Mouse (Mus musculus) urinary bladder, postnatal 4 days (tissue): Measurements from ENCODE around the gene Brpf3.
"Not testable (repeated sequence)": the region's sequence is repeated elsewhere in the genome, so short reads cannot be mapped to it uniquely, and the experiment has no call there.

Source experiments
- DNase-seq, 2 experiments: peaks; one replicate each; pipeline ENCODE4 v3.0.0; 2021 to 2022; ENCODE audit warnings: low spot score in 2 of 2

Brpf3 gene

DNA sequence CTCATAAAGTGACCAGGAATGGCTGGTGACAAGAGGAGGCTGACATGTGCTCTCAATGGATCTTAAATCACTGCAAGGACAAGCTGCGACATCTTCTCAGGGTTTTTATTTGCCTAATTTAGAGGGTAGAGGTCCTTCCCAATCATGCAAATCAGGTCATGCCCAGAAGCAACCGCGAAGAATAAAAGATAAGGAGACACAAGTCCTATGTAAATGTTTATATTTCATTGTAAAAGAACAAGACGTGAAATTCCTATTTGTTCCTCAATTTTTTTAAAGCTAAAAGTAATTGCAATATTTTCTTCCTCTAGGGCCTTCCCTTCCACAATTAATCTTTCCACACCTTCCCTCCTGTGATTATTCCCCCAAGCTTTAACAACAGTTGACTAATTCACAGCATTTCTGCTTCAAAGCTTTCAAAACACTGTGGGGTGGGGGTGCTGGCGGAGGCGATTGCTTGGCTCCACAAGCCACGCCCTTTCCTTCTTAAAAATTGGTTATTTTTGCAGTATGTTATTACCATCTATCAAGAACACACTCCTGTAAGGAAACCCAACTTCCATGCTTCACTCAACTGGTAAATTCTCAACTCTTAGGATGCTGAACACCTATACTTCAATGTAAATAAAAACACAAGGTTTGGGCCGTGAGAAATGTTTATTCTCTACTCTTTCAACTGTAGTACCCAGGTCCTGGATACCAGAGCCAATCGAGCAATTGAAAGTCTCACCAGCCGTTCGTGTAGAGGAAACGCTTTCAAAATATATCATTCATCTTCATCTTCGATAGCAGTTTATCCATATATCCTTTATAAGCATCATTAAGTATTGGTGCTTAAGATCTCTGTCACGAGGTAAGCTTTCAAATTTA, 1.4 kb upstream of the Brpf3 start:
- DNase-seq = no peak

DNA sequence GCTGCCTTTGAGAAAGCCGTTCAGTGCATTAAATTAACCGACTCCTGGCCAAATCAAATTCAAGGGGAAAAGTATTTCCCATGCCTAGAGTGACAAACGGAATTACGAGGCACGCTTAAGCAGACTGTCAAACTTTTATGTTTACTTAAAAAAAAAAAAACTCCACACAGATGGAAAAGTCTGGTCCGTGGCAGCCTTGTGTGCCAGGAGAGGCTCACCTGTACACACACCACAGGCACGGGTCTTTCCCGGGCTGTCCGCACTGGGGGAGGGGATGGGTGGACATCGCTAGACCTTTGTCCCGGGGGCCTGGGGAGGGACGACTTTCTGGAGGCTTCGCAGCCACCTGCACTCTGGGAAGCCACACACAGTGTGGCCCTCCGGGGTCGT, 614 bp upstream of the Brpf3 start:
- no peak for DNase-seq

DNA sequence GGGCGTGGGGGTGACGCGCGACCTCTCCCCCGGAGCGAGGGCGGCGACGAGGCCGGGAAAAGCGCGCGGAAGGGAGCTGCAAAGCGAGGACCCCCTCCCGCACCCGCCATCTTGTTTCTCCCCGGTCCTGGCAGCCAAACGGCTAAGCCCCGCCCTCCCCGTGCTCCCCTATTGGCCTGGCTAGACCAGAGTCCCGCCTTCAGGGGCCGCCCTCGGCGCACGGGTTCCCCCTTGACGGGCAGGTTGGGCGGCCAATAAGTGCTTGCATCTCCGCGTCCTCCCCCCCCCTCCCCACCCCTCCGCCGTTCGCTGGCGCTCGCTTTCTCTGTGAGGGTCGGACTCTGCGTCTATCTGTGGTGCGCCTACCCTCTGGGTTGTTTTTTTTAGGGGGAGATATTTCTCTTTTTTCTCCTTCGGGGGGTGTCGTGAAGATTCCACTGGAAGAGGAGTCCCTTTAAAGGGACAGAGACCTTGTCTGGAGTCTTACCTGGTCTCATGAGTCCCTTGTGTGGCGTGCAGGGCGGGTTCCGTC, 650 bp downstream of the Brpf3 start:
- peak; percentile 98 to 99 for DNase-seq

DNA sequence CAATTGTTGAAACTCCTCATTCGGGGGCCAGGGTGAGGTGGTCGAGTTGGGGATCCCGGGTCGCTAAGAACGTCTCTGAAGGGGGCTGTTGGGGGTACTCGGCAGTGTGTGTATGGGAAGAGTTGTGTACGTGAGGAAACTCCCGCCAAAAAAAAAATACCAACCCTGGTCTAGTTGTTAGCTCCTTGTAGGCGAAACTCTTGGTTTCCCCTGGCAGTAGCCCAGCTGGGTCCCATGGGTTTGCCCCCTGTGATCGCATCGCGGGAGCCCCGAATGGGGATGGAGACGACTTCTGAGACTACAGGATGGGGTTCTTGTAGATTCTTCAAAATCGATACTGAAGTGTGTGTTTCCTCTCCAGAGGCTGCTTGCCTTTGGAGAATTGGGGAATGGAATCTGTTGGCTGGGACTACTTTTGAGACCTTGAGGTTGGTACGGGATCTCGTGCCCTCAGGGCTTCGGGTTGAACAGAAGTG, 1.2 kb downstream of the Brpf3 start:
- no peak for DNase-seq

DNA sequence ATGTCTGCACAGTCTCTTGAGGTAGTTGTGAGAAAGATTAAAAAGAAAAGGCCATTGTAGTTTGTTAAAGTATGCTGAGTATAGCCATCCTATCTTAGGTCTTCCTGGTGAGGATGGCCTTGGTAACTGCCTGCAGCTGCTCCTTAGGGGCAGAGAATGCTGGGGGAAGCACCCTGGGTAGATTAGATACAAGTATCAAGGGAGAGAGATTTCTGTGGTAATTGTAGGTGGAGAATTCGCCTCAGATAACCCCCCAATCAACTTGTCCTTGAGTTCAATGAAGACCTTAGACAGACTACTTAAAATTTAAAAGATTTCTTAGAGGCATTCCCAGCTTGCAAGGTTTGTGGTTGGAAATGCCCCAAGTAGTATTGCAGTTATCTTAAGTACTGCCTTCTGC, 2.4 kb downstream of the Brpf3 start:
- DNase-seq = no peak

DNA sequence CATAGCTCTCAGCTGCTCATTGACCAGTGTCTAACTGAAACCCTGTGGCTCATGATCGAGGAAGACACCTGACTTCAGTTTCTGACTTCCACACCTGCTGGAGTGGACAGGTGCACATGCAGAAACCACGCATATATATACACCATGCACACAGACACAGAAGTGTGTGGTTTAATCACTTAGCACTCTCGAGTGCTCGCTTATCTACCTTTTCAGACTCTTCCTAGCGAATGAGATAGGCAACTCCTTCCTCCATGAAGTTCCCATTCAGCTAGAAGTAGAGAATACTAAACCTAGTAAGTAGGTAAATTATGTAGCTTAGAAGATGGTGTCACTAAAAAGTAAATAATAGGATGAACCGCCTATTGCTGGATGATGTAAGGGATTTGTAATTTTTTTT, 4.1 kb downstream of the Brpf3 start:
- DNase-seq = no peak

DNA sequence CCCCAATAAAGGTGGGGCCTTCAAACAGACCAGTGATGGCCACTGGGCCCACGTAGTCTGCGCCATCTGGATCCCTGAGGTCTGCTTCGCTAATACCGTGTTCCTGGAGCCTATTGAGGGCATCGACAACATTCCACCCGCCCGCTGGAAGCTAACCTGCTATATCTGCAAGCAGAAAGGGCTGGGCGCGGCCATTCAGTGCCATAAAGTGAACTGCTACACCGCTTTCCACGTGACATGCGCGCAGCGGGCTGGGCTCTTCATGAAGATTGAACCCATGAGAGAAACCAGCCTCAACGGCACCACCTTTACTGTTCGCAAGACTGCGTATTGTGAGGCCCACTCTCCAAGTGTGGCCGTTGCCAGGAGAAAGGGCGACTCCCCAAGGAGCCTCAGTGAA, 5.9 kb downstream of the Brpf3 start:
- DNase-seq = no peak

DNA sequence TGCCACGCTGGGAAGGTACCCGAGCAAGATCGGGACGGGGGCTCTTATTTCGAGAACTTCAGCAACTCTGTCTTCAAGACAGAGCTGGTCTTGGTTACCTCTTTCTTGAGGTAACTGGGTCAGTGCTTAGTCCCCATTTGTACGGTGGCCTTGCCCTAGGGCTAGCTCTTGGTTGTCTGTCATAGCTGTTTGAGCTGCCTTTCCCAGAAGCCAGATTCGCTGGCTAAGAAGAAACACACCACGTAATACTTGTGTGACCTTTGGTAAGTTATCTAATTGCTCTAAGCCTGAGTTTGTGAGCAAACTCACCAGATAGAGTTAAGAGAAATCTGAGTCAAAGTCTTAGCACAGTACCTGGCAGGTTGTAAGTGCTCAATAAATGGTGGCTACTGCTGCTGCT, 7.8 kb downstream of the Brpf3 start:
- no peak for DNase-seq

DNA sequence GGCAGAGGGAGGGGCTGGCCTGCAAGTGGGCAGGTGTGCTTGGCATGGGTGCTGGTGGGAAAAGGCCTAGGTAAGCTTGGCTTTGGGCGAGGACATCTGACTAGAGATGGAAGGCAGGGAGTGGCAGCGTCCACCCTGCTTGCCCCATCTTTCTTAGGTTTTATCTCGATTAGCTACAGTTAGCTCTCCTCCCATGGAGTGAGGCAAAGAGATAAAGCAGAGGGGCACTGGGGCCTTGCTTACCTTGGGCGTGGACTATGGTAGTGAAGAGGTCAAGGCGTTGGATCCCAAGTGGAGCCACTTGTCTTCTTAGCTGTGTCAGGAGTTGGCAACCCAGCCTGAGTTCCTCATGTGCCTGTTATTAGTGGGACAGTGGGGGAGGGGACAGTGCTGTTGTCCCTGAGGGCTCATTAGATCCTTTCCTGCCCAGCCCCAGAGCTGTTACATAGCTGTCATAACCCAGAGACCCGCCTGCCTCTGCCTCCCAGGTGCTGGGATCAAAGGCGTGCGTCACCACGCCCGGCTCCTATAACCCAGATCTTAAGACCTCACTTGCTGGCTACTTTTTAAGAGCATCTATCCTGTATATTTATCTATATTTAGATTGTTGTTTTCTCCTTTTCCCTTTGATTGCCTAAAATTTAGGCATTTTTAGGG, 8.4 kb downstream of the Brpf3 start:
- no peak for DNase-seq

DNA sequence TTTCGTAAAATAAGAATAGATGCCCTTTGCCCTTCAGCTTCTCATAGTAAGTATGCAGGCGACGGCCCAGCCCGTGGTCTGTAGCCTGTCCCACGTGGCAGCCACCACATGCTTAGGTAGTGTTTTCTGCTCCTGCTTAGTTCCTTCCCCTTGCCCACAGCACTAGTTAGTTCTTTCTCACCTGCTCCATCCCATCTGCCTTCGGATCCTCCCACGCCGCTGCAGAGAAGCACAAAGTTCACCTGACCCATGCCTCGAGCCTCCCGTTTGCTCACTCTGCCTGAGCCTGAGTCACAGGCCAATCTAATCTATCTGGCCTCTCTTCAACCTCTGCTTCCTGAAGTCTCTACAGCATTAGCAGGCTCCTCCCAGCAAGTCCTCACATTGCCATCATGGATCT, 11.5 kb downstream of the Brpf3 start:
- DNase-seq = no peak

DNA sequence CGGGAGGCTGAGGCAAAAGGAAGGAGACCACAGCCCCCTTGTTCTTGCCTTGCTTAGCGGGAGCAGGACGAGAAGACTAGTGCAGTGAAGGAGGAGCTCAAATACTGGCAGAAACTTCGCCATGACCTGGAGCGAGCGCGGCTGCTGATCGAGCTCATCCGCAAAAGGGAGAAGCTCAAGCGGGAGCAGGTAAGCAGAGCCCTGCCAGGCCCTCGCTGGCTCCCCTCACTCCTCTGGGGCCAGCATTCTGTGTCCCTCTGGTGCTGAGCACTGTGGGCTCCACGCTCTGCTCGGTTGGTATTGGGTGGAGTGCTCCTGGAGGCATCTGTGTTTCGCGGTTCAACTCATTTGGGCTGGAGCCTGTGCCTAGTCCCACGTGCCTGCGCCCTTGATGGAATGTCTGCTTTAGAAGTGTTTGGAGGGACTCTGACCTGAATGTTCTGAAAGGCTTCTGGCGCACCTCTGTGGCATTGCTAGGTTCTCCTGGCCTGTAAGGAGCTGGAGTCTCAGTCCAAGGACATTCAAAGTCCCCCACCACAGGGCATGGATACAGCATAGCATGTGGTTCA, 13.7 kb downstream of the Brpf3 start:
- no peak for DNase-seq

DNA sequence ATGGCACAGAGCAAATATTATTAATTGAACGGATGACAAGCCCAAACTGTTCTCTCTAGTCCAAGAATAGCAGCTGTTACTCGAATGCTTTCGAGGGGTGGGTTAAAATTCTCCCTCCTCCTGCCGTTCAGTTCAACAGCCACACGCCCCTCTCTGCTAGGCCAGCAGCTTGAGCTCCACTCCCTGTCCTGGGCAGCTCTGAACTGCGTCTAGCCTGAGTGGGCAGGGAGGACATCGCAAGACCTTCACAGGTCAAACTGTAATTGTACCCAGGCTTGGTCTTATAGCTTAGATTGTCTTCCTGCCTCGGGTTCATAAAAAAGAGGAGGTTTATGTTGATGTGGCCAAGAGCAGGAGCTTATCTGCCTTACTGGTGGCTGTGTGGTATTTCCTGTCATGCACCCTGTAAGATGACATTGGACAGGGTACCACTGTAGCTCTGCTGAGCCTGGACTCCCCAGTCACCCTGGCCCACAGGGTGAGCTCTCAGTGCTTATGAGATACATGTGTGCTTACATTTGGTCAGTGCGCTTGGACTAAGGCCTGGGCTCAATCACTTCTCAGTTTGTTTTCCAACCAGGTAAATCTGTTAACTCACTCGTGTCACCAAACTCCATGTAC, 14.6 kb downstream of the Brpf3 start:
- DNase-seq = no peak

DNA sequence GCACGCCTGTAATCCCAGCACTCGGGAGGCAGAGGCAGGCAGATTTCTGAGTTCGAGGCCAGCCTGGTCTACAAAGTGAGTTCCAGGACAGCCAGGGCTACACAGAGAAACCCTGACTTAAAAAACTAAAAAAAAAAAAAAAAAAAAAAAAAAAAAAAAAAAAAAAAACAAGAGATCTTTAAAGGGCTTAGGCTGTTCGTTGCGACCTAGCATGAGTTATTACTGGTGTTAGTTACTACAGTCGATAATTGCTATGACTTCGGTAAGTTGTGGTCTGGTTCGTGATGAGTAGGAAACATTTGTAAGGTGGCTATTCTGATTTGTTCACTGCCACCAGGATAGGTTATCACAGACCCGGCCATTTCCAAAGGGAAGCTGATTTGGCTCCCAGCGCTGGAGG, 15.4 kb downstream of the Brpf3 start:
- DNase-seq = not testable (repeated sequence)

DNA sequence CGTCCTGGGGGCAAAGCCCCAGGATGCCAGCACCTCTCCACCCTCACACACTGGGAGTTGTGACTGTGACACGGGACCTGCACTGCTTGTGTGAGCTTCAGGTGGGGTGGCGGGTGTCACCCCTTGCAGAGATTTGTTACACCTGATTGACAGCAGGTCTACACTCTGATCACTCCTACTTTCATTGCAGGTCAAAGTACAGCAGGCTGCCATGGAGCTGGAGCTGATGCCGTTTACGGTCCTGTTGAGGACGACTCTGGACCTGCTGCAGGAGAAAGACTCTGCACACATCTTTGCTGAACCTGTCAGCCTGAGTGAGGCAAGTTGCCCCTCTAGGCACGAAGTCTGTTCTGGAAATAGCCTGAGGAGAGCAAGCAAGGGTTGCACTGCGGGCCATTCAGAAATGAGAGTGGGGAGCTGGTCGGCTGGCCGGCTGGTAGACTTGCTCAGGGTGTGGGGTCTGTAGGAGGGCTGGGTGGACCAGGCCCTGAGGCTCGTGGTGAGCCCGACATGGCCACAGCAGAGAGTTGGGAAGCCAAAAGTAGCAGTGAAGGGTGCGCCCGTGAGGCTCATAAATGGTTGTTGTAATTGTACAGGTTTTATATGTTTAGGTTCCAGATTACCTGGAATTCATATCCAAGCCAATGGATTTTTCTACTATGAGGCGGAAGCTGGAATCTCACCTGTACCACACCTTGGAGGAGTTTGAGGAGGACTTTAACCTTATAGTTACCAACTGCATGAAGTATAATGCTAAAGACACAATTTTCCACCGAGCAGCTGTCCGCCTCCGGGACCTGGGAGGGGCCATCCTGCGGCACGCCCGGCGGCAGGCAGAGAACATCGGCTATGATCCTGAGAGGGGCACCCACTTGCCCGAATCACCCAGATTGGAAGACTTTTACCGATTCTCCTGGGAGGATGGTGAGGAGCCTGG, 16.3 kb downstream of the Brpf3 start:
- DNase-seq = no peak

DNA sequence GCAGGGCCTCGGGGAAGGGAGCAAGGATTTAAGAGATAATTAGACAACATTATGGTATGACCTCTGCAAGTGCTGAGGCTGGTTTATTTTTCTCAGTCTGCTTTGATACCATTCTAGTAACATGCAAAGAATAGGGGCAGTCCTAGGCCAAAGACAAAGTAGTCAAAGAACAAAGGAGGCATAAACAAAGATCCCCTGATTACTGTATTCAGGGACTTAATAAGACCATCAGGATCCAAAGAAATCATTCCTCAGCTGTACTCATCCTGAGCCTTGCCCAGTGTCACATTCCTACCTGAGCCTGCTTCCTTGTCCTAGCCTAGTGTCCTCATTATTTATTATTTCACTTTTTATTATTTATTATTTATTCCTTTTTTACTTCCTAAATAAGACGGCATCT, 19.3 kb downstream of the Brpf3 start:
- no peak for DNase-seq

DNA sequence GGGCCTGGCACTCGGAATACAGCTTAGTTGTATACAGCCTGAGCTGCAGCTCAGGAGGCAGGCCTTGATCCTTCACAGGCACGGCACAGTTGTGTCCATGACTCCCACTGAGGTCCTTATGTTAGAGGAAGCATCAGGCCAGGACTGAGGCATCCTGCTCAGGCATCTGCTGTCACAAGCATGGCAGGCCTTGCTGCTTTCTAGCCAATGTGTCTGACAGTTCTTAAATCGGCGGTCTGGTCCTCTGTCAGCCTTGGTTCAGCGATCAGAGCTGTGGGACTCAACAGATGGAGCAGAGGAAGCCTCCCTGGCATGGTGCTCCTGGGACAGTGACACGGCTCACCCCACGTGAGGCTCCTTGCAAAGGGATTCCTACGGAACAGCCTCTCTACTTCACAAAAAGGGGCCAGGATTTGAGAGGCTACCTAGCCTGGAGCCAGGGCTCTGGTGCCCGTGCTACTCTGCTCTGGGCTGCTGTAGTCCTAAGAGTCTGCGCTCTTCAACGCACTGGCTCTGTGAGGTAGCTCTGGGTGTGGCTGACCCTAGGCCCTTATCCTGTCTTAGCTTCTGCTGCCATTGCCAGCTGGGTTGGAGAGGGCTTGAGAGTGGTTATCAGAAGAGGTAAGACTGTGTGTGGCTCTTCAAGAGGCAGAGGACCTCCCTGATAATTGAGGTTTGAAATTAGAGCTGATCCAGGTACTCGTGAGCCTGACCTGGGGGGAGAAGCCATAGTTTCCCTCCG, 22.3 kb downstream of the Brpf3 start:
- DNase-seq = no peak

DNA sequence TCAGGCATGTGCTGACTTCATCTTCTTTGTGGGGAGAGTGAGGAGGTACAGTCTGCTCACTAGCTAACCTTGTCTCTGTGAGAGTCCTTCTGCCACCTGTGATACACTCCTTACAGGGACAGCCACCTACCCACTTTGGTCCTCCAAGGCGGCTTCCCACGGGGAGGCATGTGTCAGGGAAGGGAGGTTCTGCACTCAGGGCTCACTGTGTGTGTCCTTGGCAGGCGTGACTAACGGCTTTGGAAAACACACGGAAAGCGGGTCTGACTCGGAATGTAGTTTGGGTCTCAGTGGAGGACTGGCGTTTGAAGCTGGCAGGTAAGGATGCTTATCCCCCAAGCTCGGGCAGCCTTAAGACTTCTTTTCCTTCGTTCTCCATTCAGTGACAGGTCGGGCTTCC, 22.9 kb downstream of the Brpf3 start:
- no peak for DNase-seq

DNA sequence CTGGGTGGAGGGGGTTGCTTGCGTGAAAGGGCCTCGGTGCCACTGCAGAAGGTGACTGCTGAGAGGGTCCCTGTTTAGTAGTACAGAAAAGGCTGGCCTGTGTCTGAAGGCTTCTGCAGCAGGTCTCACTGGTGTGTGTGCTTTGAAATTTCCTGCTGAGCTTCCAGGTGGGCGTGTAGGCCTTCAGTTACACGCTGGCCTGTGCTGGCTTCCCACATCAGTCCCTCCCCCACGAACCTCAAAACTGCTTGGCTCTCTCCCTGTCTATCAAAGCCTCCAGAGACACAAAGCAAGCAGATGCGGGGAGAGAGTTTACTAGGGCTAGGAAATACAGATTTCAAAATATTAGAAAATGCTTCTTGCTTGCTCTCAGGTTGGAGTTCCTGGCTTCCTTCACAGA, 24.0 kb downstream of the Brpf3 start:
- DNase-seq = no peak

DNA sequence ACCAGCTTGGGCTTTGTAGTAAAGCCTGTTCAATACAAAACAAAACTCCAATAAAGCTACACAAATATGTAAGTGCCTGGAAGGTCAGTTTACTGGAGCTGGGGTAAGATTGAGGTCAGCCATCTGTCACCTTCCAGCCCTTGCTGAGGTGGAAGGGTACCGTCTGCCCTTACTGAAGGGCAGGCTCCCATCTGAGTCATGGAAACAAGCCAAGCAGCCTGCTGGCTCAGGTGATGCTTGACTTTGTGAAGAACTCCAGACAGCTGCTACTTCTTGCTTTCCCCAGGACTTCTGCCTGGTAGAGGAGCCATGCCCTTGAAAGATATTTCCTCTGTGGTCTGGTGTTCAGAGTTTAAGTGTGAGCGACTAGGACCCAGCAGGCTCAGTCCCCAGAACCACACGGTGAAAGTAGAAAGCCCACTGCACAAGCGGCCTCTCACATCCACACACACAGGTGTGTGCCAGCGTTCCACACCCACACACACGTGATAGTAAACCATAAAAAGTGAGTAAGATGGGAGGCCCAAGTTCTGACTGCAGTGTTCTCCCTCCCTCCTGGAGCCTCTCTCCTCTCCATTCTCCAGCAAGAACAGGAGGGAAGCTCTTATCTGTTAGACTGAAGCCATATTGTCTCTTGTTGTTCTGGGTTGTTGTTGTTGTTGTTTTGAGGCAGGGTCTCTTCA, 24.6 kb downstream of the Brpf3 start:
- no peak for DNase-seq
